In genomic region chr2:9918691-9919471, GRCm38 (mm10) we compare ENCODE assay signal across 17 mouse cellular contexts. TPM values are rescaled to one million over a fixed set of nuclear protein-coding genes. Genes with fewer than 3 reads are reported as not detected.
DNase-seq lines count a peak whose midpoint lies in the region; ATAC-seq lines count a peak whose summit lies in the region.
"Had no signal": no experiment of that assay in that cellular context is flagged by ENCODE, and none has a peak within 500 bp of the region (broad histone marks: within the 10 kb centered on the region; RNA-seq: fewer than 3 reads in every experiment).

No protein-coding gene starts in this region.

- no peak overlapping the region for H3K9ac ChIP-seq in kidney, embryonic 15.5 days
- H3K9ac ChIP-seq in liver, embryonic 12.5 days, result no peak overlapping the region
- H3K9ac ChIP-seq: embryonic facial prominence, embryonic 13.5 days; forebrain, embryonic 13.5 days; midbrain, embryonic 13.5 days; neural tube, embryonic 15.5 days had no signal

- H3K9me3 ChIP-seq in kidney, embryonic 15.5 days (replicated peaks), result no peaks in the 10 kb centered on the region
- no peaks in the 10 kb centered on the region for H3K9me3 ChIP-seq in liver, embryonic 12.5 days (replicated peaks)
- H3K9me3 ChIP-seq: embryonic facial prominence, embryonic 13.5 days; forebrain, embryonic 13.5 days; midbrain, embryonic 13.5 days; neural tube, embryonic 15.5 days had no signal

- ATAC-seq in kidney, embryonic 15.5 days (replicated peaks; ENCODE audit: low FRiP score), result peak; percentile 91
- peak; percentile 73 for ATAC-seq in liver, embryonic 12.5 days
- ATAC-seq in frontal cortex, adult (ENCODE audit: low TSS enrichment), result no peak
- ATAC-seq: forebrain, embryonic 13.5 days; midbrain, embryonic 13.5 days had no signal

- WGBS in kidney, embryonic 15.5 days, result 73% methylated on average over 17 of the region's 17 CpGs
- WGBS in liver, embryonic 12.5 days (ENCODE audit: insufficient replicate concordance), result 78% methylated on average over 17 of the region's 17 CpGs

- peaks cover 17% of the 10 kb centered on the region; the same call in 1 of the 2 replicates for H3K4me1 ChIP-seq in kidney, embryonic 15.5 days
- H3K4me1 ChIP-seq in liver, embryonic 12.5 days, result no peaks in the 10 kb centered on the region
- H3K4me1 ChIP-seq: embryonic facial prominence, embryonic 13.5 days; forebrain, embryonic 13.5 days; midbrain, embryonic 13.5 days; neural tube, embryonic 15.5 days had no signal

- H3K4me2 ChIP-seq in kidney, embryonic 15.5 days, result peak overlapping the region; percentile 14; the same call in 1 of the 2 replicates
- H3K4me2 ChIP-seq in liver, embryonic 12.5 days, result no peak overlapping the region
- H3K4me2 ChIP-seq: embryonic facial prominence, embryonic 13.5 days; forebrain, embryonic 13.5 days; midbrain, embryonic 13.5 days; neural tube, embryonic 15.5 days had no signal

- intact Hi-C loops in gastrocnemius, postnatal 14 days (cut with DNase I; ENCODE audit: low total_unique reads), result no loop called here

- H3K27ac ChIP-seq in kidney, embryonic 15.5 days, result peak overlapping the region; percentile 84
- peak overlapping the region; percentile 58 for H3K27ac ChIP-seq in liver, embryonic 12.5 days
- H3K27ac ChIP-seq: embryonic facial prominence, embryonic 13.5 days; forebrain, embryonic 13.5 days; midbrain, embryonic 13.5 days; neural tube, embryonic 15.5 days had no signal

- no peak overlapping the region for H3K4me3 ChIP-seq in kidney, embryonic 15.5 days (replicated peaks)
- H3K4me3 ChIP-seq in liver, embryonic 12.5 days, result no peak overlapping the region
- H3K4me3 ChIP-seq: embryonic facial prominence, embryonic 13.5 days; forebrain, embryonic 13.5 days; midbrain, embryonic 13.5 days; neural tube, embryonic 15.5 days had no signal

- H3K36me3 ChIP-seq in kidney, embryonic 15.5 days, result peaks cover 26% of the 10 kb centered on the region
- peaks cover 49% of the 10 kb centered on the region for H3K36me3 ChIP-seq in liver, embryonic 12.5 days

- H3K27me3 ChIP-seq in kidney, embryonic 15.5 days, result no peaks in the 10 kb centered on the region
- H3K27me3 ChIP-seq in liver, embryonic 12.5 days (replicated peaks), result no peaks in the 10 kb centered on the region
- H3K27me3 ChIP-seq: embryonic facial prominence, embryonic 13.5 days; forebrain, embryonic 13.5 days; midbrain, embryonic 13.5 days; neural tube, embryonic 15.5 days had no signal

- DNase-seq in 416B (ENCODE audit: low read depth), result peak; percentile 22
- DNase-seq in MN1 (ENCODE audit: low spot score), result peak; percentile 13
- no peak for DNase-seq in layer of hippocampus, adult 9-11 months
- no peak for DNase-seq in ovary, postnatal 36 days (ENCODE audit: low spot score)
- DNase-seq in gastrocnemius, postnatal 14 days, result no peak
- DNase-seq: cerebellum, postnatal 14 days; heart, postnatal 10 days; lung, postnatal 14 days had no signal

RNA-seq across cellular contexts. Expression of gene Gata3, which starts 29.0 kb away (rescaled TPM):
- 98.5 and 108 TPM in 2 replicates for polyA plus RNA-seq in kidney, embryonic 15.5 days (2015; fragmentation: Nextera tagmentation; extraction: Ambion mirVana)
- 2.0 and 2.1 TPM in 2 replicates for polyA plus RNA-seq in liver, embryonic 12.5 days (2016; fragmentation: Nextera tagmentation; extraction: Ambion mirVana)
- total RNA-seq in gastrocnemius, postnatal 14 days (2021), result under 1 TPM; 0.31 to 0.55 TPM

RNA-seq across cellular contexts. Expression of gene 9230102O04Rik, which starts 29.5 kb away (rescaled TPM):
- polyA plus RNA-seq in kidney, embryonic 15.5 days (2015; fragmentation: Nextera tagmentation; extraction: Ambion mirVana), result 4.9 and 6.2 TPM in 2 replicates
- 0.37 TPM in 1 of 2 replicates, not detected in the other for polyA plus RNA-seq in liver, embryonic 12.5 days (2016; fragmentation: Nextera tagmentation; extraction: Ambion mirVana)
- total RNA-seq in gastrocnemius, postnatal 14 days (2021), result not detected
- total RNA-seq: gastrocnemius, postnatal 4 days; heart, postnatal 10 days had no signal
- polyA plus RNA-seq: forebrain, embryonic 13.5 days; testis, adult 2 months had no signal

RNA-seq across cellular contexts. Expression of gene 4930412O13Rik, which starts 37.8 kb away (rescaled TPM):
- 2.8 and 3.0 TPM in 2 replicates for polyA plus RNA-seq in kidney, embryonic 15.5 days (2015; fragmentation: Nextera tagmentation; extraction: Ambion mirVana)
- polyA plus RNA-seq in liver, embryonic 12.5 days (2016; fragmentation: Nextera tagmentation; extraction: Ambion mirVana), result not detected in 2 replicates
- total RNA-seq in gastrocnemius, postnatal 14 days (2021), result not detected
- total RNA-seq: gastrocnemius, postnatal 4 days; heart, postnatal 10 days had no signal
- polyA plus RNA-seq: embryonic facial prominence, embryonic 13.5 days; forebrain, embryonic 13.5 days had no signal

Comparison
In these comparisons a context has a peak if more than half of its experiments do, and no peak if none do; other contexts are left out.
1. DNase-seq: peak in 416B (single experiment) and MN1 (single experiment); none in layer of hippocampus, adult 9-11 months (single experiment), ovary, postnatal 36 days (single experiment) and gastrocnemius, postnatal 14 days (single experiment).
2. RNA of gene Gata3, which starts 29.0 kb away (polyA plus RNA-seq): 98.5 to 108 TPM in kidney, embryonic 15.5 days; 2.0 to 2.1 TPM in liver, embryonic 12.5 days; every median in the first group is over 10 times any median in the second.